Mouse (Mus musculus) gastrocnemius, adult 2 months (tissue): ENCODE data around the gene Ntn5. TPM values are rescaled to one million over a fixed set of nuclear protein-coding genes. Genes with fewer than 3 reads are reported as not detected.
"Not testable (repeated sequence)": the region's sequence is repeated elsewhere in the genome, so short reads cannot be mapped to it uniquely, and the experiment has no call there.

ENCODE experiments used
- DNase-seq: peaks from one replicate; pipeline ENCODE4 v3.0.0; 2022
- H3K27ac ChIP-seq: fragments of 200-600 bp; 2 replicates; pipeline ENCODE4 v1.8.1; 2022; ENCODE audit warnings: mild to moderate bottlenecking
- H3K4me3 ChIP-seq: fragments of 200-600 bp; 2 replicates; pipeline ENCODE4 v1.8.1; 2022; ENCODE audit warnings: mild to moderate bottlenecking, moderate library complexity
- CTCF ChIP-seq: fragments of 200-600 bp; IDR thresholded peaks from 2 replicates; pipeline ENCODE4 v1.8.1; 2022; ENCODE audit warnings: antibody characterized with exemption, mild to moderate bottlenecking, moderate library complexity
- intact Hi-C: fragments of 180-260 bp; cut with DNase I; formaldehyde crosslinking; loops from one replicate; pipeline ENCODE4 v1.15.1; 2025
- total RNA-seq, 2 experiments: library from RNA; stranded (reverse); gene quantifications; 2 replicates each; pipeline ENCODE4 v1.2.3; 2021

Gene Ntn5
- total RNA-seq, 2 experiments from 2014 or later: 0.20 to 0.50 TPM

GRCm38 (mm10) chr7:45643441-45644178, 40.2 kb upstream of the Ntn5 start:
- intact Hi-C loops: loop anchor here (2.0 kb wide), 1 partner anchor 39 kb away; no protein-coding TSS in a partner anchor
- no peak for TF ChIP-seq CTCF
- Histone ChIP-seq H3K27ac (peak overlapping the region; percentile 90), H3K4me3 (peak overlapping the region; percentile 73)
- peak; percentile 97 for DNase-seq

- peak; percentile 64 for DNase-seq
- Histone ChIP-seq H3K4me3 (peak overlapping the region; percentile 73), H3K27ac (peak overlapping the region; percentile 90)
- TF ChIP-seq CTCF: no peak
- intact Hi-C loops: no loop called here
Observed at GRCm38 (mm10) chr7:45644183-45644582, 39.6 kb upstream of the Ntn5 start.

GRCm38 (mm10) chr7:45644872-45645590, 38.8 kb upstream of the Ntn5 start:
- Histone ChIP-seq H3K4me3 (peak overlapping the region; percentile 73), H3K27ac (peak overlapping the region; percentile 90)
- no peak for TF ChIP-seq CTCF
- DNase-seq: no peak
- intact Hi-C loops: no loop called here

- Histone ChIP-seq H3K27ac (peak overlapping the region; percentile 90), H3K4me3 (no peak overlapping the region)
- intact Hi-C loops: no loop called here
- DNase-seq: no peak
- no peak for TF ChIP-seq CTCF
Observed at GRCm38 (mm10) chr7:45645591-45645971, 38.2 kb upstream of the Ntn5 start.

GRCm38 (mm10) chr7:45646671-45647070, 37.2 kb upstream of the Ntn5 start:
- no peak for DNase-seq
- intact Hi-C loops: no loop called here
- H3K27ac ChIP-seq: peak overlapping the region; percentile 90
- no peak for TF ChIP-seq CTCF
- H3K4me3 ChIP-seq: no peak overlapping the region

GRCm38 (mm10) chr7:45649351-45649750, 34.5 kb upstream of the Ntn5 start:
- Histone ChIP-seq H3K4me3 (peak overlapping the region; percentile 51), H3K27ac (peak overlapping the region; percentile 86)
- DNase-seq: peak; percentile 84
- intact Hi-C loops: no loop called here
- peak; percentile 19; the same call in 1 of the 2 replicates for TF ChIP-seq CTCF

GRCm38 (mm10) chr7:45650484-45650883, 33.3 kb upstream of the Ntn5 start:
- H3K4me3 ChIP-seq, intact Hi-C loops: not testable (repeated sequence)
- H3K27ac ChIP-seq: peak overlapping the region; percentile 86
- peak; percentile 32 for DNase-seq

GRCm38 (mm10) chr7:45654424-45655047, 29.3 kb upstream of the Ntn5 start:
- intact Hi-C loops: no loop called here
- TF ChIP-seq CTCF: no peak
- Histone ChIP-seq H3K27ac (no peak overlapping the region), H3K4me3 (peak overlapping the region; percentile 2; the same call in 1 of the 2 replicates)
- no peak for DNase-seq

- no peak for DNase-seq
- no peak overlapping the region for H3K4me3 ChIP-seq
- no peak overlapping the region for H3K27ac ChIP-seq
- intact Hi-C loops: no loop called here
- TF ChIP-seq CTCF: no peak
Observed at GRCm38 (mm10) chr7:45660746-45661478, 22.9 kb upstream of the Ntn5 start.

- H3K4me3 ChIP-seq, H3K27ac ChIP-seq, intact Hi-C loops, DNase-seq: not testable (repeated sequence)
Observed at GRCm38 (mm10) chr7:45661702-45662101, 22.1 kb upstream of the Ntn5 start.

GRCm38 (mm10) chr7:45665303-45666138, 18.3 kb upstream of the Ntn5 start:
- no peak overlapping the region for H3K4me3 ChIP-seq
- no peak for TF ChIP-seq CTCF
- no peak overlapping the region for H3K27ac ChIP-seq
- peak; percentile 11 for DNase-seq
- intact Hi-C loops: no loop called here

- Histone ChIP-seq H3K4me3 (no peak within 1 kb of the TSS), H3K27ac (no peak within 1 kb of the TSS)
- DNase-seq: peak; percentile 8
- TF ChIP-seq CTCF: no peak
- intact Hi-C loops: no loop called here
Observed at GRCm38 (mm10) chr7:45666161-45666560, 17.7 kb upstream of the Ntn5 start, which contains the start of gene Fut2. Gene Fut2 (minus strand): TSS chr7:45666394.
